Mouse (Mus musculus) lung, postnatal 0 days (tissue): ENCODE measurements around the gene Fam122a. TPM values are rescaled to one million over a fixed set of nuclear protein-coding genes. Genes with fewer than 3 reads are reported as not detected.
A peak's percentile ranks its signal among the peaks of the same experiment; 100 is the strongest.

Source experiments
- ATAC-seq: fragments of 200-750 bp; cut with Nextera tagmentation; 2 replicates; pipeline ENCODE4 v1.8.0; 2017; ENCODE audit warnings: moderate library complexity
- DNase-seq: peaks from one replicate; pipeline ENCODE4 v3.0.0-alpha.2; 2016; ENCODE audit warnings: low spot score
- H3K27ac ChIP-seq: fragments of 300-500 bp; sonication (generic); 2 replicates; pipeline ENCODE4 v1.5.1; 2014; ENCODE audit warnings: antibody characterized with exemption, mild to moderate bottlenecking, low read length, mixed read lengths
- H3K27me3 ChIP-seq: fragments of 300-500 bp; sonication (generic); replicated peaks from 2 replicates; pipeline ENCODE4 v1.6.1; 2014; ENCODE audit warnings: low read length, mixed read lengths; ENCODE audit not compliant: insufficient read depth
- H3K36me3 ChIP-seq: fragments of 300-500 bp; sonication (generic); 2 replicates; pipeline ENCODE4 v1.6.1; 2014; ENCODE audit warnings: low read length, mixed read lengths; ENCODE audit not compliant: insufficient read depth
- H3K4me1 ChIP-seq: fragments of 300-500 bp; sonication (generic); 2 replicates; pipeline ENCODE4 v1.6.1; 2014; ENCODE audit warnings: antibody characterized with exemption, low read depth, low read length, mixed read lengths; ENCODE audit not compliant: insufficient read depth
- H3K4me2 ChIP-seq: fragments of 300-500 bp; sonication (generic); replicated peaks from 2 replicates; pipeline ENCODE4 v1.6.1; 2014; ENCODE audit warnings: low read depth, mild to moderate bottlenecking, low read length, moderate library complexity, mixed read lengths
- H3K4me3 ChIP-seq: fragments of 300-500 bp; sonication (generic); 2 replicates; pipeline ENCODE4 v1.5.1; 2014; ENCODE audit warnings: low read depth, low read length
- H3K9ac ChIP-seq: fragments of 300-500 bp; sonication (generic); replicated peaks from 2 replicates; pipeline ENCODE4 v1.6.1; 2014; ENCODE audit warnings: low read depth, mild to moderate bottlenecking
- H3K9me3 ChIP-seq: fragments of 300-500 bp; sonication (generic); 2 replicates; pipeline ENCODE4 v1.6.1; 2016; ENCODE audit warnings: low read length, mixed read lengths
- CTCF ChIP-seq: IDR thresholded peaks from 2 replicates; pipeline ENCODE4 v1.5.1; 2016; ENCODE audit warnings: antibody characterized with exemption, mild to moderate bottlenecking
- EP300 ChIP-seq: IDR thresholded peaks from 2 replicates; pipeline ENCODE4 v1.6.1; 2016; ENCODE audit warnings: antibody characterized with exemption, mild to moderate bottlenecking, control low read depth
- WGBS: fragments of 180-500 bp; shearing (Covaris S2); extraction: QIAGEN DNeasy Blood & Tissue Kit; methylation state at CpG from one replicate; pipeline ENCODE4 v1.1.7; 2014; 5-methylcytosine and 5-hydroxymethylcytosine counted together
- polyA plus RNA-seq: library from polyadenylated mRNA; unstranded; fragments of >200 nt; fragmentation: Nextera tagmentation; extraction: Ambion mirVana; gene quantifications from 2 replicates; pipeline ENCODE4 v1.2.1, GENCODE M21; 2015

Fam122a gene
- polyA plus RNA-seq, 1 experiment from 2014 or later = 47.8 TPM

DNA sequence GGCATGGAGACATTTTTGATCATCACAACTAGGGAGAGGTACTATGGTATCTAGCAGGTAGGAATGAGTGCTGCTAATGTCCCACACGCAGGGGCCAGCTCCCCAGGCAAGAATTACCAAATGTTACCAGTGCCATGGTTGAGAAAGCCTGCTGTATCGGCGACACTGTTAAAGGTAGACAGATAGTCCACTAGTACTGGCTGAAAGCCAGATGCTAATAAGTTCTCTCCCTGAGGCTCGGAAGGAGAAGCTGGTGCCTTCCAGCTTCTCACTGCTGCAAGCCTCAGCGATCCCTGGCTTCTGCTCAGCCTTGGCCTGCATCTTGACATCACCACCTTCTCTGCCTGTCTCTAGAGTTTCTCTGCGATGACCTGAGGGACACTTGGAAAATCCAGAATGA is 32.2 kb upstream of the Fam122a start:
- Histone ChIP-seq H3K9ac (no peak overlapping the region), H3K4me2 (no peak overlapping the region), H3K36me3 (no peaks in the 10 kb centered on the region), H3K27me3 (no peaks in the 10 kb centered on the region), H3K4me3 (no peak overlapping the region), H3K9me3 (no peaks in the 10 kb centered on the region), H3K27ac (no peak overlapping the region), H3K4me1 (no peaks in the 10 kb centered on the region)
- ATAC-seq = no peak
- DNase-seq = no peak
- WGBS = 78% methylated on average over 6 of the region's 6 CpGs
- no peak for TF ChIP-seq CTCF
- TF ChIP-seq EP300 = no peak

DNA sequence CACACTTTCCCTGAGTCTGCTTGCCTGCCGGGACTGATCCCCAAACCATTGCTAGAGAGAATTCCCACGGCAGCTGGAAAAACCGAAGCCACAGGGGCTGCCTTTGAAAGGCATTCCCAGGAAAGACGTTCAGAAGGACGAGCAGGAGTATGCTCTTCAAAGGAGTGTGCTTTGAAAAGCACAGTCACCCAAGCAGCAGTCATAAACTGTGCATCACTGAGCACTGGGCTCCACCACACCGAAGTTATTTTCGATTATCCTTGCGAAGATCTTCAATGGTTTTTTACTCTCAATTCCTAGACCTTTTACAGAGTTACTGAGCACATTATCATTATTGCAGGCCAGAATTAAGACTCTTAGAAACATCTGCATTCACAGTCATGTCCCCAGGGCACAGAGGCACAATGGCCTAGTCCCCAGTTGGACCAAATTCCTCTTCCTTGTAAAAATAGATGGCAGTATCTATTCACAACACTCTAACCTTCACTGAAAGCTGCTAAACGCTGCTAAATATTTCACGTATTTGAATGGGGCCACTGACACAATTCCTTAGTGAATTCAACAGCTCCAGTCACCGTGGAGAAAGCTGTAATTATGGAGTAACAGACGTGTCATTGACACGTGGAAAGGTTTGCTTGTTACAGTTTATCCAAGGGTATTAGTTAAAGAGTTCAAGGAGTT is 31.1 kb upstream of the Fam122a start:
- Histone ChIP-seq H3K27me3 (no peaks in the 10 kb centered on the region), H3K9ac (no peak overlapping the region), H3K9me3 (no peaks in the 10 kb centered on the region), H3K4me1 (no peaks in the 10 kb centered on the region), H3K36me3 (no peaks in the 10 kb centered on the region), H3K27ac (no peak overlapping the region), H3K4me3 (no peak overlapping the region), H3K4me2 (no peak overlapping the region)
- TF ChIP-seq EP300 (no peak), CTCF (no peak)
- WGBS = 59% methylated on average over 13 of the region's 13 CpGs
- DNase-seq (no peak), ATAC-seq (no peak)

DNA sequence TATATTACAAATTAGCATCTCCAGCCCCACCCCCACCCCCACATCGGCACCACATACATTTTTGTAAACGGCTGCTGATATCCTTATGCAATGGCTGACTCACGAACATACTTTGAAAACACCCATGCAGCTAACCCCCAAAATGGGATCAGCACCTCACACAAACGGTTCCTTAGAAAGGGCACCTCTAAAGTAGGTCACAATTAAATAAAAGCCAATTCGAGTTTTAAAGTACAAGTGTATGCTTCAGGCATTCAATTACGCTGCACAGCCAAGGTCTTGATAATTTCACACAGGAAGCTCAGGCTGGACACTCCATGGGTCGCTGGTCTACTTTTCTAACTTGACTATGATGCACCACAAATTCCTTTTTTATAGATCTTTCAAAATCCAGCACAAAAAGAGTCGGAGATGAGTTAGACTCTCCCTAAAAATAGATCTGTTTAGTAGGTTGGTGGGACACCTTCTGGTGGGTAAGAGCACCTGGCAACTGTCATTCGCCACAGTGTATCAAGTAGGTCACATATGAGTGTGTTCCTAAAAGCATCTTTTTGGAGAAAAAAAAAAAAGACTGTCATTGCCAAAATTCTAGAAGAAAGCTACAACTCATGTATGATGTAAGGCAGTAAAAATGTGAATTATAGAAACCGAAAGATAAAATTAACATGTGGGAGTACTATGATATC is 25.7 kb upstream of the Fam122a start:
- 79% methylated on average over 10 of the region's 10 CpGs for WGBS
- Histone ChIP-seq H3K4me3 (no peak overlapping the region), H3K27me3 (no peaks in the 10 kb centered on the region), H3K4me2 (no peak overlapping the region), H3K9me3 (no peaks in the 10 kb centered on the region), H3K27ac (no peak overlapping the region), H3K4me1 (no peaks in the 10 kb centered on the region; the same call in 1 of the 2 replicates), H3K36me3 (no peaks in the 10 kb centered on the region), H3K9ac (no peak overlapping the region)
- TF ChIP-seq EP300 = no peak
- TF ChIP-seq CTCF = no peak
- ATAC-seq = no peak
- DNase-seq = no peak

DNA sequence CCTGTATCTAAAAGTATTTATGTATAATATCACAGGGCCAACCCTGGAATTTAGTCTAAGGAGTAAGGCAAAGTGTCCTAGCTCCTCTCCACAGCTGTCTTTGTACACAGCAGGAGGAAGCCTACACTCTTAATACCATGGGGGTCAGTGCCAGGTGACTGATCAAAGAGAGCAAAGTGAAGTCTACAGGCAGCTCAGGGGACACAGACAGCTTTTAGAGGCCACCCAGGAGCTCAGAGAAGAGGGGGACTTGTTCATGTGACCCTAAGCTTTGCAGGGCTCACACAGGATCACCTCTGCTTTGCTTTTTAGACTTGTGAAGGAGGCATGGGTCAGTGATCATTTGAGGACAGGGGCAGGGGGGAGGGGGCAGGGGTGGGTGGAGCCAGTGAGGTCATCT is 24.4 kb upstream of the Fam122a start:
- H3K4me1 ChIP-seq = no peaks in the 10 kb centered on the region; the same call in 1 of the 2 replicates

DNA sequence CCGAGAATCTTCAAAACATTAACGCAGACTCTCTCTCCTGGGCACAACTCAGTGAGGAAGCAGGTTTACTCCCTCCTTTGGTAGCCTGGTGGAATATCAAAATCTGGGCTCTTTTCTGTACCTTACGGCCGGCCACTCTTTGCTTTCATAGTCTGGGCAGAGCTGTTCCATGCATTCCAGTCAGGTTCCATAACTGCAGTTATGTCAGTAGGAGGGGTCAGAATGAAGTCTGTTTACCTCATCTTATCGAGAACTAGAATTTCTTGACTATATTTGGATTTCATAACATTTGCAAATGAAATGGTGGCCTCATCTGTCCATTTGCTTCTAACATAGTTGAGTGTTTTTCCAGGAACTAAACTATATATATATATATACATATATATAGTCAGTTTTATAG is 23.3 kb upstream of the Fam122a start:
- Histone ChIP-seq H3K9ac (no peak overlapping the region), H3K36me3 (no peaks in the 10 kb centered on the region), H3K27ac (no peak overlapping the region), H3K9me3 (no peaks in the 10 kb centered on the region), H3K4me1 (no peaks in the 10 kb centered on the region; the same call in 1 of the 2 replicates), H3K4me2 (no peak overlapping the region), H3K4me3 (no peak overlapping the region), H3K27me3 (no peaks in the 10 kb centered on the region)
- peak; percentile 71 for DNase-seq
- TF ChIP-seq CTCF = no peak
- TF ChIP-seq EP300 = no peak
- WGBS = 47% methylated on average over 5 of the region's 5 CpGs
- peak; percentile 76 for ATAC-seq

More for the DNA sequence above, 24.4 kb upstream of the Fam122a start:
- no peak for DNase-seq
- 0 out of 2 replicates have a peak overlapping the region, but pooled peaks have one; percentile 34 for H3K27ac ChIP-seq
- H3K36me3 ChIP-seq = no peaks in the 10 kb centered on the region
- H3K9ac ChIP-seq = no peak overlapping the region
- no peaks in the 10 kb centered on the region for H3K9me3 ChIP-seq
- no peak for TF ChIP-seq EP300
- no peak for TF ChIP-seq CTCF
- H3K4me2 ChIP-seq = no peak overlapping the region
- H3K4me3 ChIP-seq = no peak overlapping the region
- H3K27me3 ChIP-seq = no peaks in the 10 kb centered on the region
- no peak for ATAC-seq

DNA sequence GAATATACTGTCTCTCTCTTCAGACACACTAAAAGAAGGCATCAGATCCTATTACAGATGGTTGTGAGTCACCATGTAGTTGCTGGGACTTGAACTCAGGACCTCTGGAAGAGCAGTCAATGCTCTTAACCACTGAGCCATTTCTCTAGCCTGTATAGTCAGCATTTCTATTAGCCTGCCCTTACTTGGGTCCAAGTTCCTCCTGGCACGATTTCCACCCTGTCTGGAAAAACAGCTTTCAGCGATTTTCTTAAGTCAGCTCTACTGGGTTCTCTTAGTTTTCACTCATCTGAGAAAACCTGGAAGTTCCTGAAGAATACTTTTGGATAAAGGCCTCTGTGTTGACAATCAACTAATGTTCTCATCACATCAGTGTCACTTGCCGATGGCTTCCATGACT is 22.1 kb upstream of the Fam122a start:
- Histone ChIP-seq H3K4me1 (no peaks in the 10 kb centered on the region; the same call in 1 of the 2 replicates), H3K4me3 (no peak overlapping the region), H3K9ac (no peak overlapping the region), H3K4me2 (no peak overlapping the region), H3K36me3 (no peaks in the 10 kb centered on the region), H3K27me3 (no peaks in the 10 kb centered on the region), H3K27ac (no peak overlapping the region), H3K9me3 (no peaks in the 10 kb centered on the region)
- ATAC-seq = no peak
- 76% methylated on average over 3 of the region's 3 CpGs for WGBS
- no peak for DNase-seq
- TF ChIP-seq CTCF = no peak
- no peak for TF ChIP-seq EP300
